Mouse (Mus musculus): ENCODE measurements around the gene Phtf2.

DNA sequence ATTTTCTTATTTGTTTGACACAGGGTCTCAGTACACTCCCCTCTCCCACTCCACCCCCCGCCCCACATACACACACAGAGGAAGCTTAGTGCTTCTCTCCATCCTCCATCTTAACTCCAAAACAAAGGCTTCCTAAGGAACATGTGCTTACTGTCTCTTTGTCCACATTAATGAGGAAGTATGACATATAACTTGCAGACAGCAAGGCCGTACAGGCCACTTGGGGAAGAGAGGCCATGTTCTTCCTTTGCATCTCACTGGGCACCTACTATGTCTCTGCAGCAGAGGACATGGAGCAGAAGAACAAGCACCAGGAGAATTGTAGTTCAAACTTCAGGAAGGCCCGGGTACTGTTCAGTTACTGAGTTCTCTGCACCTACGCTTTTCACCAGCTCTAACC, 21.4 kb downstream of the Phtf2 start:
- TF ChIP-seq CTCF (IDR thresholded peaks at IDR 0.05) (no peak), EP300 (IDR thresholded peaks at IDR 0.05) (no peak)
